Mouse (Mus musculus) MEL (cell line): ENCODE results near the gene Eng. TPM values are rescaled to one million over a fixed set of nuclear protein-coding genes. Genes with fewer than 3 reads are reported as not detected.

Source experiments
- DNase-seq: peaks from one replicate; pipeline ENCODE4 v3.0.0; 2011; ENCODE audit warnings: low read depth, low spot score
- H3K27ac ChIP-seq: 2 replicates; pipeline ENCODE4 v1.5.1; 2012; ENCODE audit warnings: low read depth, mild to moderate bottlenecking, control low read depth, low read length, moderate library complexity; ENCODE audit not compliant: control insufficient read depth
- H3K27me3 ChIP-seq, 2 experiments: fragments of 150-350 bp in 1 of 2; sonication (generic) in 1 of 2; 2 replicates each; pipeline ENCODE4 v1.6.1; 2012; ENCODE audit warnings: low read length in 2 of 2, mild to moderate bottlenecking in 2 of 2, improper control_type of control experiment in 1 of 2, moderate library complexity in 1 of 2; ENCODE audit not compliant: insufficient read depth in 2 of 2, control insufficient read depth in 1 of 2
- H3K36me3 ChIP-seq, 2 experiments: 2 replicates each; pipeline ENCODE4 v1.6.1; 2012 to 2014; ENCODE audit warnings: low read length in 2 of 2, improper control_type of control experiment in 1 of 2, inconsistent platforms in 1 of 2, mild to moderate bottlenecking in 1 of 2; ENCODE audit not compliant: insufficient read depth in 2 of 2, control insufficient read depth in 1 of 2
- H3K4me1 ChIP-seq, 2 experiments: fragments of 150-350 bp in 1 of 2; sonication (generic) in 1 of 2; 2 replicates each; pipeline ENCODE4 v1.6.1; 2012; ENCODE audit warnings: low read length in 2 of 2, improper control_type of control experiment in 1 of 2, mild to moderate bottlenecking in 1 of 2; ENCODE audit not compliant: insufficient read depth in 2 of 2, control insufficient read depth in 1 of 2
- H3K4me3 ChIP-seq, 2 experiments: fragments of 150-350 bp in 1 of 2; sonication (generic) in 1 of 2; 2 replicates each; pipeline ENCODE4 v1.5.1; 2012; ENCODE audit warnings: low read depth in 2 of 2, low read length in 2 of 2, mild to moderate bottlenecking in 2 of 2, moderate library complexity in 2 of 2, control low read depth in 1 of 2, improper control_type of control experiment in 1 of 2; ENCODE audit not compliant: control insufficient read depth in 1 of 2, insufficient read depth in 1 of 2
- H3K79me2 ChIP-seq: 2 replicates; pipeline ENCODE4 v1.6.1; 2012; ENCODE audit warnings: mild to moderate bottlenecking, low read length, moderate library complexity; ENCODE audit not compliant: control insufficient read depth, poor library complexity, insufficient read depth
- H3K9ac ChIP-seq: 2 replicates; pipeline ENCODE4 v1.6.1; 2012; ENCODE audit warnings: low read depth, mild to moderate bottlenecking, control low read depth, low read length, moderate library complexity; ENCODE audit not compliant: control insufficient read depth, poor library complexity, severe bottlenecking
- H3K9me3 ChIP-seq: fragments of 150-350 bp; sonication (generic); replicated peaks from 2 replicates; pipeline ENCODE4 v1.6.1; 2012; ENCODE audit warnings: mild to moderate bottlenecking, low read length, improper control_type of control experiment, moderate library complexity; ENCODE audit not compliant: insufficient read depth
- BHLHE40 ChIP-seq: IDR thresholded peaks from 2 replicates; pipeline ENCODE4 v1.6.1; 2012; ENCODE audit warnings: low read depth, mild to moderate bottlenecking, inconsistent platforms, low read length, improper control_type of control experiment, borderline replicate concordance
- CHD1 ChIP-seq: IDR thresholded peaks from 2 replicates; pipeline ENCODE4 v1.6.1; 2012; ENCODE audit warnings: low read depth, mild to moderate bottlenecking, inconsistent platforms, low read length, improper control_type of control experiment
- CHD2 ChIP-seq: IDR thresholded peaks from 2 replicates; pipeline ENCODE4 v1.6.1; 2011; ENCODE audit warnings: low read length, improper control_type of control experiment
- CTCF ChIP-seq, 3 experiments: IDR thresholded peaks in 2 of 3; conservative IDR thresholded peaks in 1 of 3; 2 replicates each; pipeline ENCODE4 v1.5.1; 2011 to 2012; ENCODE audit warnings: low read length in 3 of 3, low read depth in 2 of 3, mild to moderate bottlenecking in 2 of 3, improper control_type of control experiment in 1 of 3, inconsistent platforms in 1 of 3, mixed read lengths in 1 of 3, moderate library complexity in 1 of 3; ENCODE audit not compliant: control insufficient read depth in 1 of 3, insufficient read depth in 1 of 3, poor library complexity in 1 of 3, severe bottlenecking in 1 of 3
- ELF1 ChIP-seq: IDR thresholded peaks from 2 replicates; pipeline ENCODE4 v1.6.1; 2014; ENCODE audit warnings: low read depth, mild to moderate bottlenecking, inconsistent platforms, low read length, improper control_type of control experiment, moderate library complexity
- EP300 ChIP-seq, 2 experiments: IDR thresholded peaks; 2 replicates each; pipeline ENCODE4 v1.6.1; 2011; ENCODE audit warnings: improper control_type of control experiment in 2 of 2, low read length in 2 of 2, low read depth in 1 of 2, mild to moderate bottlenecking in 1 of 2
- GABPA ChIP-seq: IDR thresholded peaks from 2 replicates; pipeline ENCODE4 v1.6.1; 2012; ENCODE audit warnings: low read depth, mild to moderate bottlenecking, inconsistent platforms, low read length, improper control_type of control experiment, moderate library complexity
- GATA1 ChIP-seq: IDR thresholded peaks from 2 replicates; pipeline ENCODE4 v1.6.1; 2011; ENCODE audit warnings: low read depth, low read length, improper control_type of control experiment
- HCFC1 ChIP-seq: IDR thresholded peaks from 2 replicates; pipeline ENCODE4 v1.6.1; 2012; ENCODE audit warnings: low read depth, mild to moderate bottlenecking, inconsistent platforms, low read length, improper control_type of control experiment, moderate library complexity
- JUND ChIP-seq: IDR thresholded peaks from 2 replicates; pipeline ENCODE4 v1.6.1; 2011; ENCODE audit warnings: low read depth, mild to moderate bottlenecking, improper control_type of control experiment, low read length
- KAT2A ChIP-seq: conservative IDR thresholded peaks from 2 replicates; pipeline ENCODE4 v1.6.1; 2012; ENCODE audit warnings: low read depth, low read length, improper control_type of control experiment, inconsistent platforms
- MAX ChIP-seq: IDR thresholded peaks from 2 replicates; pipeline ENCODE4 v1.6.1; 2011; ENCODE audit warnings: low read length, improper control_type of control experiment
- MXI1 ChIP-seq: IDR thresholded peaks from 2 replicates; pipeline ENCODE4 v1.6.1; 2011; ENCODE audit warnings: mild to moderate bottlenecking, low read depth, low read length, improper control_type of control experiment
- MYB ChIP-seq: IDR thresholded peaks from 2 replicates; pipeline ENCODE4 v1.6.1; 2011; ENCODE audit warnings: mild to moderate bottlenecking, low read depth, low read length, improper control_type of control experiment
- MYC ChIP-seq: IDR thresholded peaks from 2 replicates; pipeline ENCODE4 v1.6.1; 2011; ENCODE audit warnings: low read depth, mild to moderate bottlenecking, low read length, improper control_type of control experiment, moderate library complexity
- NELFE ChIP-seq: IDR thresholded peaks from 2 replicates; pipeline ENCODE4 v1.6.1; 2011; ENCODE audit warnings: low read depth, low read length, improper control_type of control experiment
- NRF1 ChIP-seq: IDR thresholded peaks from 2 replicates; pipeline ENCODE4 v1.6.1; 2014; ENCODE audit warnings: low read depth, mild to moderate bottlenecking, inconsistent platforms, low read length, improper control_type of control experiment, moderate library complexity; ENCODE audit not compliant: poor library complexity, insufficient read depth, severe bottlenecking
- POLR2A ChIP-seq, 2 experiments: IDR thresholded peaks; 2 replicates each; pipeline ENCODE4 v1.6.1; 2011 to 2012; ENCODE audit warnings: low read length in 2 of 2, mild to moderate bottlenecking in 2 of 2, control low read depth in 1 of 2, improper control_type of control experiment in 1 of 2, low read depth in 1 of 2, moderate library complexity in 1 of 2; ENCODE audit not compliant: control insufficient read depth in 1 of 2, insufficient read depth in 1 of 2, poor library complexity in 1 of 2
- POLR2AphosphoS5 ChIP-seq: IDR thresholded peaks from 2 replicates; pipeline ENCODE4 v1.6.1; 2012; ENCODE audit warnings: low read depth, borderline replicate concordance, mild to moderate bottlenecking, inconsistent platforms, low read length, moderate library complexity, mixed read lengths
- RAD21 ChIP-seq: IDR thresholded peaks from 2 replicates; pipeline ENCODE4 v1.6.1; 2011; ENCODE audit warnings: mild to moderate bottlenecking, low read depth, low read length, improper control_type of control experiment
- RCOR1 ChIP-seq: IDR thresholded peaks from 2 replicates; pipeline ENCODE4 v1.6.1; 2012; ENCODE audit warnings: low read depth, mild to moderate bottlenecking, inconsistent platforms, low read length, improper control_type of control experiment
- SIN3A ChIP-seq: IDR thresholded peaks from 2 replicates; pipeline ENCODE4 v1.6.1; 2012; ENCODE audit warnings: low read length, improper control_type of control experiment, inconsistent platforms
- SMC3 ChIP-seq: IDR thresholded peaks from 2 replicates; pipeline ENCODE4 v1.6.1; 2011; ENCODE audit warnings: low read depth, low read length, improper control_type of control experiment
- TAL1 ChIP-seq: IDR thresholded peaks from 2 replicates; pipeline ENCODE4 v1.6.1; 2012; ENCODE audit warnings: mild to moderate bottlenecking, inconsistent platforms, low read length, moderate library complexity, mixed read lengths
- TCF12 ChIP-seq: IDR thresholded peaks from 2 replicates; pipeline ENCODE4 v1.6.1; 2014; ENCODE audit warnings: low read depth, mild to moderate bottlenecking, inconsistent platforms, low read length, improper control_type of control experiment, moderate library complexity
- UBTF ChIP-seq: IDR thresholded peaks from 2 replicates; pipeline ENCODE4 v1.6.1; 2012; ENCODE audit warnings: low read depth, mild to moderate bottlenecking, inconsistent platforms, low read length, improper control_type of control experiment, moderate library complexity, borderline replicate concordance; ENCODE audit not compliant: insufficient read depth
- USF1 ChIP-seq: IDR thresholded peaks from 2 replicates; pipeline ENCODE4 v1.6.1; 2014; ENCODE audit warnings: low read depth, mild to moderate bottlenecking, inconsistent platforms, low read length, improper control_type of control experiment, moderate library complexity
- USF2 ChIP-seq, 2 experiments: IDR thresholded peaks; 2 replicates each; pipeline ENCODE4 v1.6.1; 2011 to 2012; ENCODE audit warnings: improper control_type of control experiment in 2 of 2, low read length in 2 of 2, borderline replicate concordance in 1 of 2, inconsistent platforms in 1 of 2, low read depth in 1 of 2, mild to moderate bottlenecking in 1 of 2; ENCODE audit not compliant: insufficient read depth in 1 of 2
- ZC3H11A ChIP-seq: IDR thresholded peaks from 2 replicates; pipeline ENCODE4 v1.6.1; 2012; ENCODE audit warnings: low read depth, mild to moderate bottlenecking, inconsistent platforms, low read length, improper control_type of control experiment
- ZKSCAN1 ChIP-seq: IDR thresholded peaks from 2 replicates; pipeline ENCODE4 v1.6.1; 2012; ENCODE audit warnings: low read depth, mild to moderate bottlenecking, inconsistent platforms, low read length, improper control_type of control experiment, moderate library complexity
- ZMIZ1 ChIP-seq: IDR thresholded peaks from 2 replicates; pipeline ENCODE4 v1.6.1; 2012; ENCODE audit warnings: low read depth, mild to moderate bottlenecking, inconsistent platforms, low read length, improper control_type of control experiment, moderate library complexity
- ZNF384 ChIP-seq: IDR thresholded peaks from 2 replicates; pipeline ENCODE4 v1.6.1; 2012; ENCODE audit warnings: low read depth, mild to moderate bottlenecking, inconsistent platforms, low read length, improper control_type of control experiment
- polyA plus RNA-seq, 2 experiments: library from polyadenylated mRNA; stranded (reverse) in 1 of 2; unstranded in 1 of 2; fragments of >175 nt in 1 of 2; fragments of >200 nt in 1 of 2; gene quantifications; 2 replicates each; pipeline versions ENCODE4 v1.2.1 to v1.2.4; 2012; ENCODE audit warnings: low replicate concordance in 2 of 2, low read depth in 1 of 2; ENCODE audit not compliant: insufficient read length in 2 of 2, insufficient read depth in 1 of 2, missing spikeins in 1 of 2
- total RNA-seq: library from RNA; depleted of rRNA; stranded (reverse); fragments of 300-350 nt; gene quantifications from 2 replicates; pipeline ENCODE4 v1.2.3, GENCODE M21; 2012

Eng gene
- total and polyA plus RNA-seq, 3 experiments = 0.73 to 1.0 TPM; not detected in 1

DNA sequence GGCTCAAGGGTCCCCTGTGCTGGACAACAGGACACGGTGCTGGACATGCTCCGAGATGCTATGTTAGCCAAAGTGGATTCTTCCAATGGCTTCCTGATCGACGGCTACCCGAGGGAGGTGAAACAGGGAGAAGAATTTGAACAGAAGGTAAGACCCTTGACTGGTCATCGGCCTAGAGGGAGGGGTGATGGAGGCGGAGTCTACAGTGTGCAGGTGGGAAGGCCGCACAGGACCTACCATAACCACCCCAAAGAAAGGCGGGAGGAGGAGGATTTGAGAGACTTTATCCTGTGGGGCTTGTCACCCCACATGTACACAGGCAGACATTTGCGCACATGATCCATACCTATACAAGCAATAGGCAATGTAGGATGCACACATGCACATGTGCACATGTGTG is 15.3 kb upstream of the Eng start:
- Histone ChIP-seq H3K9me3 (no peaks in the 10 kb centered on the region), H3K27me3 (no peaks in the 10 kb centered on the region), H3K4me3 (no peak overlapping the region), H3K79me2 (no peaks in the 10 kb centered on the region), H3K9ac (no peak overlapping the region), H3K4me1 (no peaks in the 10 kb centered on the region), H3K27ac (no peak overlapping the region), H3K36me3 (no peaks in the 10 kb centered on the region)
- TF ChIP-seq KAT2A = no peak
- TF ChIP-seq MYC = no peak
- no peak for TF ChIP-seq RCOR1
- TF ChIP-seq MAX = no peak
- no peak for TF ChIP-seq SMC3
- no peak for TF ChIP-seq ZMIZ1
- TF ChIP-seq ZKSCAN1 = no peak
- DNase-seq = no peak

- Histone ChIP-seq H3K9me3 (no peaks in the 10 kb centered on the region), H3K4me1 (no peaks in the 10 kb centered on the region), H3K27ac (no peak overlapping the region), H3K9ac (no peak overlapping the region), H3K27me3 (no peaks in the 10 kb centered on the region), H3K36me3 (no peaks in the 10 kb centered on the region), H3K4me3 (no peak overlapping the region), H3K79me2 (no peaks in the 10 kb centered on the region)
- peak; percentile 82 for DNase-seq
- TF ChIP-seq ZKSCAN1 = no peak
- TF ChIP-seq GATA1 = no peak
- TF ChIP-seq ZC3H11A = peak; percentile 88
- TF ChIP-seq JUND = no peak
- TF ChIP-seq RAD21 = peak; percentile 97
- no peak for TF ChIP-seq MYC
- no peak for TF ChIP-seq MAX
- TF ChIP-seq HCFC1 = no peak
- TF ChIP-seq UBTF = no peak
- 0 out of 2 replicates have a peak, but pooled peaks have one; percentile 16 for TF ChIP-seq BHLHE40
- TF ChIP-seq NELFE = no peak
- TF ChIP-seq MXI1 = no peak
- no peak for TF ChIP-seq CHD1
- TF ChIP-seq USF1 = no peak
- no peak for TF ChIP-seq USF2 (IDR thresholded peaks at IDR 0.05; ENCODE audit: borderline replicate concordance in 1 of 2, insufficient read depth in 1 of 2, low read depth in 1 of 2, low read length in 2 of 2)
- no peak for TF ChIP-seq TCF12
- TF ChIP-seq EP300 (IDR thresholded peaks at IDR 0.05; ENCODE audit: low read depth in 1 of 2, low read length in 2 of 2) = no peak
- peak; percentile 89 to 98 (median 95) for TF ChIP-seq CTCF (IDR thresholded peaks at IDR 0.05 in 2 of 3, conservative IDR thresholded peaks at IDR 0.05 in 1 of 3; ENCODE audit: control insufficient read depth in 1 of 3, insufficient read depth in 1 of 3, low read depth in 2 of 3, low read length in 3 of 3, poor library complexity in 1 of 3, severe bottlenecking in 1 of 3)
- TF ChIP-seq POLR2A (IDR thresholded peaks at IDR 0.05; ENCODE audit: control insufficient read depth in 1 of 2, insufficient read depth in 1 of 2, low read depth in 1 of 2, low read length in 2 of 2, poor library complexity in 1 of 2) = no peak
- peak; percentile 47; the same call in 1 of the 2 replicates for TF ChIP-seq SIN3A
- TF ChIP-seq ZNF384 = no peak
- TF ChIP-seq RCOR1 = no peak
- TF ChIP-seq MYB = no peak
- TF ChIP-seq ELF1 = no peak
- no peak for TF ChIP-seq POLR2AphosphoS5
- TF ChIP-seq NRF1 = no peak
- TF ChIP-seq CHD2 = no peak
- TF ChIP-seq TAL1 = no peak
- TF ChIP-seq GABPA = no peak
These were observed 14.5 kb upstream of the Eng start for GRCm38 (mm10) chr2:32631737-32632394.
